Mouse (Mus musculus): ENCODE measurements around the gene Olfr459. TPM values are rescaled to one million over a fixed set of nuclear protein-coding genes. Genes with fewer than 3 reads are reported as not detected.

The Olfr459 gene
- not detected in 2 replicates for polyA plus RNA-seq (2012; rRNA removed)

DNA sequence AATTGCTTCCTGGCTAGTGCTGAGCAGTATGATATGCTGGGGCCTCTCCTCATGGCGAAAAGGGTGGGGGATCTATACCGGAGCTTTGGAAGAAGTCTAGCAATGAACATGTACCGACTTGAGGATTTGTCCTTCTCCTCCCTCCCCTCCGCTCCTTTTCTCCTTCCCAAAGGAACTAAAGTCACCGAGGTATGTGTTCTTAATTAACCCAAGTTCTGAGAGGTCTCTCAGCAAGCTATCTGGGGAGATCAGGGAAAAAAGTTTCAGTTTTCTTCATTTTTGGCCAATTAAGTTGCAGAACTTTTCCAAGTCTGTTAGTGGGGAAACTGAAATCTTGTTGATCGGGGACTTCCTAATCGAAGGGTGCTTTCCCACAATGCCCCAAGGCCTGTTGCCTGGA lies at the start of gene Olfr459:
Olfr459 (minus strand) TSS at position 101 of the 400 bp plus-strand sequence.

Other genes starting within 250 kb of the Olfr459 start
- gene Ephb6, start 169.7 kb downstream of the Olfr459 start, polyA plus RNA-seq (2012; rRNA removed): 6.7 and 8.6 TPM in 2 replicates
- 5.9 and 9.0 TPM in 2 replicates for gene Trpv6, start 138.8 kb downstream of the Olfr459 start, polyA plus RNA-seq (2012; rRNA removed)
- not detected in 2 replicates for gene Trpv5, start 94.4 kb downstream of the Olfr459 start, polyA plus RNA-seq (2012; rRNA removed)
- not detected in 2 replicates for gene Llcfc1, start 90.7 kb downstream of the Olfr459 start, polyA plus RNA-seq (2012; rRNA removed)
- not detected in 2 replicates for gene Kel, start 70.8 kb downstream of the Olfr459 start, polyA plus RNA-seq (2012; rRNA removed)
- not detected in 2 replicates for gene Pip, start 72.4 kb upstream of the Olfr459 start, polyA plus RNA-seq (2012; rRNA removed)
- gene Sval2, start 77.8 kb upstream of the Olfr459 start, polyA plus RNA-seq (2012; rRNA removed): not detected in 2 replicates
- gene Sval1, start 176.5 kb upstream of the Olfr459 start, polyA plus RNA-seq (2012; rRNA removed): 76.4 and 104 TPM in 2 replicates
- gene Sval3, start 193.0 kb upstream of the Olfr459 start, polyA plus RNA-seq (2012; rRNA removed): not detected in 2 replicates

Data from colon, adult 2 months (tissue).